Mouse (Mus musculus) thymus, postnatal 36 days (tissue): ENCODE data around the gene Nkg7.
"Not testable (repeated sequence)": the region's sequence is repeated elsewhere in the genome, so short reads cannot be mapped to it uniquely, and the experiment has no call there.

Source experiments
- DNase-seq, 2 experiments: peaks; one replicate each; pipeline ENCODE4 v3.0.0; 2022; ENCODE audit warnings: mixed read lengths in 2 of 2

Nkg7 gene

GRCm38 (mm10) chr7:43436341-43437255 lies at the start of gene Nkg7:
Gene Nkg7, plus strand, starts transcription at chr7:43437073.
- no peak for DNase-seq

- no peak for DNase-seq
Measured at GRCm38 (mm10) chr7:43392349-43393121, 44.3 kb upstream of the Nkg7 start.

- DNase-seq, result no peak
Measured at GRCm38 (mm10) chr7:43399501-43399900, 37.4 kb upstream of the Nkg7 start.

GRCm38 (mm10) chr7:43402718-43403117 lies 34.2 kb upstream of the Nkg7 start:
- DNase-seq, result no peak

- no peak for DNase-seq
Measured at GRCm38 (mm10) chr7:43407573-43407972, 29.3 kb upstream of the Nkg7 start.

GRCm38 (mm10) chr7:43408131-43408553 lies 28.7 kb upstream of the Nkg7 start, which contains the start of gene Siglecg:
Gene Siglecg, plus strand, starts transcription at chr7:43408204.
- no peak for DNase-seq

- DNase-seq, result no peak
Measured at GRCm38 (mm10) chr7:43409084-43409483, 27.8 kb upstream of the Nkg7 start.

GRCm38 (mm10) chr7:43411724-43412123 lies 25.1 kb upstream of the Nkg7 start:
- DNase-seq, result not testable (repeated sequence)

GRCm38 (mm10) chr7:43417298-43417697 lies 19.6 kb upstream of the Nkg7 start:
- no peak for DNase-seq

- peak; percentile 70 to 78 for DNase-seq
Measured at GRCm38 (mm10) chr7:43422995-43423617, 13.8 kb upstream of the Nkg7 start.

- no peak for DNase-seq
Measured at GRCm38 (mm10) chr7:43423991-43424625, 12.8 kb upstream of the Nkg7 start.

GRCm38 (mm10) chr7:43427406-43427805 lies 9.5 kb upstream of the Nkg7 start, which contains the start of gene Lim2:
Gene Lim2, plus strand, starts transcription at chr7:43427670.
- no peak for DNase-seq

GRCm38 (mm10) chr7:43429500-43429899 lies 7.4 kb upstream of the Nkg7 start:
- DNase-seq, result no peak

- no peak for DNase-seq
Measured at GRCm38 (mm10) chr7:43432891-43433290, 4.0 kb upstream of the Nkg7 start.

GRCm38 (mm10) chr7:43434676-43435075 lies 2.2 kb upstream of the Nkg7 start:
- no peak for DNase-seq

- no peak for DNase-seq
Measured at GRCm38 (mm10) chr7:43438611-43439010, 1.7 kb downstream of the Nkg7 start.

- no peak for DNase-seq
Measured at GRCm38 (mm10) chr7:43440482-43440881, 3.6 kb downstream of the Nkg7 start, which contains the start of gene Cldnd2. Gene Cldnd2, plus strand, starts transcription at chr7:43440782.

- no peak for DNase-seq
Measured at GRCm38 (mm10) chr7:43441071-43441470, 4.2 kb downstream of the Nkg7 start.

GRCm38 (mm10) chr7:43442684-43443083 lies 5.8 kb downstream of the Nkg7 start:
- no peak for DNase-seq

GRCm38 (mm10) chr7:43443126-43443916 lies 6.4 kb downstream of the Nkg7 start:
- DNase-seq, result peak; percentile 79 to 83

GRCm38 (mm10) chr7:43443917-43444293 lies 7.0 kb downstream of the Nkg7 start, which contains the start of the genes Etfb and Gm45233:
Gene Etfb, plus strand, starts transcription at chr7:43444083.
Gene Gm45233, plus strand, starts transcription at chr7:43444128.
- DNase-seq, result peak; percentile 87 to 91
